Comparison of ENCODE assay signal across 10 mouse cellular contexts in the genomic region with DNA sequence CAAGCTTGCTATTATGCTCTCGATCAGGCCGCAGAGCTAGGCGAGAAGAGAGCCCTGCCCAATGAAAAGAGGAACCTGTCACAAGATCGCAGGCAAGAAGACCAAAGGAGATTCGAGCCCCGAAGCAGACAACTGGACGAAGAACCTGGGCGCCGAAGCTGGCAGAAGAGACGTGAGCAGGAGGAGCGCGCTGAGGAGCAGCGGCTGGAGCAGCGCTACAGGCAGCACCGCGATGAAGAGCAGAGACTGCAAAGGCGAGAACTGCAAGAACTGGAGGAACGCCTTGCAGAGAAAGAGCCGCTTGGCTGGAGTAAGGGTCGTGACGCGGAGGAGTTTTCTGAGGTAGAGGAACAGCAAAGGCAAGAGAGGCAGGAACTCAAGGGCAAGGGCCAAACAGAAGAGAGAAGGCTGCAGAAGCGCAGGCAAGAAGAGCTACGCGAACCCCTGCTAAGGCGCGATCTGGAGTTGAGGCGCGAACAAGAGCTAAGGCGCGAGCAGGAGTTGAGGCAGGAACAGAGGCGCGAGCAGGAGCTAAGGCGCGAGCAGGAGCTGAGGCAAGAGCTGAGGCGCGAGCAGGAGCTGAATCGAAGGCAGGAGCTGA. TPM values are rescaled to one million over a fixed set of nuclear protein-coding genes. Genes with fewer than 3 reads are reported as not detected.
DNase-seq lines count a peak whose midpoint lies in the region; ATAC-seq and TF ChIP-seq lines count a peak whose summit lies in the region.
"Had no signal": no experiment of that assay in that cellular context is flagged by ENCODE, and none has a peak within 500 bp of the region (broad histone marks: within the 10 kb centered on the region; RNA-seq: fewer than 3 reads in every experiment).

No protein-coding gene starts in this region.

- no peak for TF ChIP-seq CTCF in cortical plate, adult 2 months (IDR thresholded peaks at IDR 0.05; ENCODE audit: extremely low read depth, insufficient read depth, low read length)

- peak overlapping the region; percentile 71 for H3K9ac ChIP-seq in heart, embryonic 12.5 days
- peak overlapping the region; percentile 45 for H3K9ac ChIP-seq in kidney, embryonic 15.5 days
- no peak overlapping the region for H3K9ac ChIP-seq in liver, embryonic 16.5 days (ENCODE audit: low read depth, low read length)
- no peak overlapping the region; the same call in 1 of the 2 replicates for H3K9ac ChIP-seq in neural tube, embryonic 11.5 days (ENCODE audit: low read length)

- H3K27me3 ChIP-seq in heart, embryonic 12.5 days (replicated peaks): peaks cover 22% of the 10 kb centered on the region
- H3K27me3 ChIP-seq in kidney, embryonic 15.5 days: peaks cover 63% of the 10 kb centered on the region
- peaks cover 54% of the 10 kb centered on the region for H3K27me3 ChIP-seq in liver, embryonic 16.5 days (ENCODE audit: control insufficient read depth, insufficient read depth, low read depth, low read length)
- H3K27me3 ChIP-seq in neural tube, embryonic 11.5 days (ENCODE audit: control insufficient read depth, insufficient read depth, low read length): peaks cover 33% of the 10 kb centered on the region

- DNase-seq in cerebellum, postnatal 25 days: peak; percentile 12 to 23
- peak; percentile 66 for DNase-seq in neural tube, embryonic 11.5 days (ENCODE audit: low spot score)
- peak; percentile 21 for DNase-seq in thymus, postnatal 4 days

- no peaks in the 10 kb centered on the region for H3K36me3 ChIP-seq in heart, embryonic 12.5 days
- no peaks in the 10 kb centered on the region for H3K36me3 ChIP-seq in kidney, embryonic 15.5 days
- no peaks in the 10 kb centered on the region for H3K36me3 ChIP-seq in liver, embryonic 16.5 days (ENCODE audit: control insufficient read depth, insufficient read depth)
- H3K36me3 ChIP-seq in neural tube, embryonic 11.5 days (ENCODE audit: control insufficient read depth, insufficient read depth, low read length): no peaks in the 10 kb centered on the region
- H3K36me3 ChIP-seq: G1E had no signal

- H3K4me1 ChIP-seq in cortical plate, adult 2 months (ENCODE audit: control insufficient read depth, insufficient read depth, low read length): peaks cover 2% of the 10 kb centered on the region; the same call in 1 of the 2 replicates
- H3K4me1 ChIP-seq in heart, embryonic 12.5 days (replicated peaks): peaks cover 13% of the 10 kb centered on the region
- peaks cover 44% of the 10 kb centered on the region for H3K4me1 ChIP-seq in kidney, embryonic 15.5 days
- H3K4me1 ChIP-seq in liver, embryonic 16.5 days (ENCODE audit: control insufficient read depth, low read depth, low read length): peaks cover 4% of the 10 kb centered on the region
- H3K4me1 ChIP-seq in neural tube, embryonic 11.5 days (ENCODE audit: control insufficient read depth, insufficient read depth, low read length): peaks cover 5% of the 10 kb centered on the region; the same call in 1 of the 2 replicates

- no peak overlapping the region for H3K27ac ChIP-seq in cortical plate, adult 2 months (ENCODE audit: insufficient read depth, low read length)
- H3K27ac ChIP-seq in heart, embryonic 12.5 days (ENCODE audit: poor library complexity, severe bottlenecking): no peak overlapping the region
- H3K27ac ChIP-seq in kidney, embryonic 15.5 days: no peak overlapping the region
- H3K27ac ChIP-seq in liver, embryonic 16.5 days (ENCODE audit: low read length): no peak overlapping the region
- no peak overlapping the region for H3K27ac ChIP-seq in neural tube, embryonic 11.5 days (ENCODE audit: low read depth, low read length)

- peak overlapping the region; percentile 98 for H3K4me2 ChIP-seq in heart, embryonic 12.5 days
- H3K4me2 ChIP-seq in kidney, embryonic 15.5 days: peak overlapping the region; percentile 95
- H3K4me2 ChIP-seq in liver, embryonic 16.5 days (ENCODE audit: low read depth, low read length): peak overlapping the region; percentile 72
- peak overlapping the region; percentile 86 for H3K4me2 ChIP-seq in neural tube, embryonic 11.5 days (ENCODE audit: low read depth)

- peak overlapping the region; percentile 43 for H3K4me3 ChIP-seq in cortical plate, adult 2 months (ENCODE audit: insufficient read depth, low read length)
- H3K4me3 ChIP-seq in heart, embryonic 12.5 days: peak overlapping the region; percentile 67
- H3K4me3 ChIP-seq in kidney, embryonic 15.5 days (replicated peaks): peak overlapping the region; percentile 52
- peak overlapping the region; percentile 53 for H3K4me3 ChIP-seq in liver, embryonic 16.5 days (ENCODE audit: low read depth, low read length)
- peak overlapping the region; percentile 39 for H3K4me3 ChIP-seq in neural tube, embryonic 11.5 days (ENCODE audit: low read depth, low read length)

- TF ChIP-seq POLR2A in cortical plate, adult 2 months (IDR thresholded peaks at IDR 0.05; ENCODE audit: extremely low read depth, insufficient read depth, low read length): no peak

- ATAC-seq in cerebellum, adult (ENCODE audit: insufficient number of reproducible peaks, low FRiP score, low TSS enrichment): no peak
- no peak for ATAC-seq in heart, embryonic 12.5 days (ENCODE audit: insufficient number of reproducible peaks, low FRiP score)
- peak; percentile 16; the same call in 1 of the 2 replicates for ATAC-seq in kidney, embryonic 15.5 days (replicated peaks; ENCODE audit: low FRiP score)
- ATAC-seq in liver, embryonic 16.5 days (ENCODE audit: low read depth): no peak
- ATAC-seq in neural tube, embryonic 11.5 days (ENCODE audit: insufficient read depth, low FRiP score, low TSS enrichment): no peak

- WGBS in heart, embryonic 12.5 days: under 1% methylated on average over 38 of the region's 38 CpGs
- under 1% methylated on average over 38 of the region's 38 CpGs for WGBS in kidney, embryonic 15.5 days
- under 1% methylated on average over 38 of the region's 38 CpGs for WGBS in liver, embryonic 16.5 days (ENCODE audit: insufficient replicate concordance)
- WGBS in neural tube, embryonic 11.5 days: under 1% methylated on average over 38 of the region's 38 CpGs

- no peaks in the 10 kb centered on the region for H3K9me3 ChIP-seq in heart, embryonic 12.5 days (replicated peaks)
- no peaks in the 10 kb centered on the region for H3K9me3 ChIP-seq in kidney, embryonic 15.5 days (replicated peaks)
- no peaks in the 10 kb centered on the region for H3K9me3 ChIP-seq in liver, embryonic 16.5 days (replicated peaks; ENCODE audit: control insufficient read depth, low read length)
- no peaks in the 10 kb centered on the region for H3K9me3 ChIP-seq in neural tube, embryonic 11.5 days (ENCODE audit: control insufficient read depth, low read length)

RNA-seq across cellular contexts. Expression of gene Tchh, which starts 1.5 kb away (rescaled TPM):
- polyA plus RNA-seq in cortical plate, adult 2 months (2012; rRNA removed): 1.5 and 1.8 TPM in 2 replicates
- polyA plus RNA-seq in heart, embryonic 12.5 days (2016; fragmentation: Nextera tagmentation; extraction: Ambion mirVana): 0.76 and 0.93 TPM in 2 replicates
- polyA plus RNA-seq in kidney, embryonic 15.5 days (2015; fragmentation: Nextera tagmentation; extraction: Ambion mirVana): 4.0 and 5.0 TPM in 2 replicates
- 0.05 TPM in 2 replicates for polyA plus RNA-seq in liver, embryonic 16.5 days (2015; fragmentation: Nextera tagmentation; extraction: Ambion mirVana)
- 1.1 TPM in 2 replicates for polyA plus RNA-seq in neural tube, embryonic 11.5 days (2014; fragmentation: Nextera tagmentation; extraction: Ambion mirVana)
- polyA plus RNA-seq: G1E had no signal

RNA-seq across cellular contexts. Expression of gene Tchhl1, which starts 25.0 kb away (rescaled TPM):
- polyA plus RNA-seq in cortical plate, adult 2 months (2012; rRNA removed): not detected in 2 replicates
- polyA plus RNA-seq in heart, embryonic 12.5 days (2016; fragmentation: Nextera tagmentation; extraction: Ambion mirVana): not detected in 2 replicates
- polyA plus RNA-seq in kidney, embryonic 15.5 days (2015; fragmentation: Nextera tagmentation; extraction: Ambion mirVana): 0.15 and 0.38 TPM in 2 replicates
- not detected in 2 replicates for polyA plus RNA-seq in liver, embryonic 16.5 days (2015; fragmentation: Nextera tagmentation; extraction: Ambion mirVana)
- not detected in 2 replicates for polyA plus RNA-seq in neural tube, embryonic 11.5 days (2014; fragmentation: Nextera tagmentation; extraction: Ambion mirVana)
- polyA plus RNA-seq: G1E; large intestine, adult 2 months had no signal

RNA-seq across cellular contexts. Expression of gene Rptn, which starts 50.1 kb away (rescaled TPM):
- polyA plus RNA-seq in cortical plate, adult 2 months (2012; rRNA removed): not detected in 2 replicates
- polyA plus RNA-seq in heart, embryonic 12.5 days (2016; fragmentation: Nextera tagmentation; extraction: Ambion mirVana): not detected in 2 replicates
- polyA plus RNA-seq in kidney, embryonic 15.5 days (2015; fragmentation: Nextera tagmentation; extraction: Ambion mirVana): not detected in 2 replicates
- polyA plus RNA-seq in liver, embryonic 16.5 days (2015; fragmentation: Nextera tagmentation; extraction: Ambion mirVana): not detected in 2 replicates
- polyA plus RNA-seq in neural tube, embryonic 11.5 days (2014; fragmentation: Nextera tagmentation; extraction: Ambion mirVana): not detected in 2 replicates
- polyA plus RNA-seq: G1E had no signal

Comparison
In these comparisons a context has a peak if more than half of its experiments do, and no peak if none do; other contexts are left out.
1. H3K9ac ChIP-seq: peak in heart, embryonic 12.5 days (single experiment) and kidney, embryonic 15.5 days (single experiment); none in liver, embryonic 16.5 days (single experiment) and neural tube, embryonic 11.5 days (single experiment).
2. Peak in every context shown above with its lines, with median percentiles within 50 percentile points of each other: DNase-seq, H3K4me3 ChIP-seq and H3K4me2 ChIP-seq.